Mouse (Mus musculus) embryonic fibroblast, embryonic 13.5 days (primary cell): ENCODE data around the gene Def8.

Source experiments
- CTCF ChIP-seq: IDR thresholded peaks from 2 replicates; pipeline ENCODE4 v1.5.1; 2011; ENCODE audit warnings: mild to moderate bottlenecking, control low read depth, low read length, moderate library complexity, borderline replicate concordance; ENCODE audit not compliant: insufficient read depth
- POLR2A ChIP-seq: IDR thresholded peaks from 2 replicates; pipeline ENCODE4 v1.6.1; 2011; ENCODE audit warnings: low read depth, mild to moderate bottlenecking, control low read depth, low read length, moderate library complexity

GRCm38 (mm10) chr8:123510819-123511218, 87.5 kb downstream of the Def8 start:
- TF ChIP-seq CTCF, result no peak
- no peak for TF ChIP-seq POLR2A
